Mouse (Mus musculus): Measurements from ENCODE around the gene Atp2b1. TPM values are rescaled to one million over a fixed set of nuclear protein-coding genes. Genes with fewer than 3 reads are reported as not detected.

Gene Atp2b1
- polyA plus RNA-seq, 1 experiment from 2014 or later = 176 TPM

GRCm38 (mm10) chr10:98891361-98891760 is 22.8 kb upstream of the Atp2b1 start:
- Histone ChIP-seq H3K27me3 (no peaks in the 10 kb centered on the region), H3K27ac (replicated peaks) (no peak overlapping the region), H3K4me1 (no peaks in the 10 kb centered on the region), H3K36me3 (no peaks in the 10 kb centered on the region), H3K9me3 (no peaks in the 10 kb centered on the region), H3K9ac (replicated peaks) (no peak overlapping the region), H3K4me2 (replicated peaks) (no peak overlapping the region), H3K4me3 (no peak overlapping the region)
- ATAC-seq (replicated peaks) = no peak
- 91% methylated on average over 4 of the region's 4 CpGs for WGBS

- Histone ChIP-seq H3K4me1 (no peaks in the 10 kb centered on the region), H3K27me3 (no peaks in the 10 kb centered on the region), H3K9me3 (no peaks in the 10 kb centered on the region), H3K36me3 (no peaks in the 10 kb centered on the region), H3K4me2 (replicated peaks) (no peak overlapping the region), H3K9ac (replicated peaks) (no peak overlapping the region), H3K27ac (replicated peaks) (no peak overlapping the region), H3K4me3 (no peak overlapping the region)
- ATAC-seq (replicated peaks) = no peak
- 87% methylated on average over 8 of the region's 8 CpGs for WGBS
Measured at GRCm38 (mm10) chr10:98897507-98897906, 16.7 kb upstream of the Atp2b1 start.

GRCm38 (mm10) chr10:98897913-98898748 is 16.1 kb upstream of the Atp2b1 start:
- Histone ChIP-seq H3K9me3 (no peaks in the 10 kb centered on the region), H3K36me3 (no peaks in the 10 kb centered on the region), H3K4me3 (no peak overlapping the region), H3K4me2 (replicated peaks) (no peak overlapping the region), H3K9ac (replicated peaks) (no peak overlapping the region), H3K27ac (replicated peaks) (no peak overlapping the region), H3K27me3 (no peaks in the 10 kb centered on the region), H3K4me1 (no peaks in the 10 kb centered on the region)
- ATAC-seq (replicated peaks) = no peak
- 79% methylated on average over 4 of the region's 4 CpGs for WGBS

GRCm38 (mm10) chr10:98901533-98901932 is 12.7 kb upstream of the Atp2b1 start:
- WGBS = 84% methylated on average over 5 of the region's 5 CpGs
- no peak overlapping the region for H3K4me3 ChIP-seq
- H3K27ac ChIP-seq (replicated peaks) = no peak overlapping the region
- no peaks in the 10 kb centered on the region for H3K4me1 ChIP-seq
- no peaks in the 10 kb centered on the region for H3K27me3 ChIP-seq
- no peak for ATAC-seq (replicated peaks)
- H3K36me3 ChIP-seq = no peaks in the 10 kb centered on the region
- H3K4me2 ChIP-seq (replicated peaks) = no peak overlapping the region
- H3K9ac ChIP-seq (replicated peaks) = no peak overlapping the region
- H3K9me3 ChIP-seq = no peaks in the 10 kb centered on the region

- WGBS = 91% methylated on average over 4 of the region's 4 CpGs
- H3K9ac ChIP-seq (replicated peaks) = no peak overlapping the region
- H3K27me3 ChIP-seq = no peaks in the 10 kb centered on the region
- no peaks in the 10 kb centered on the region for H3K4me1 ChIP-seq
- no peaks in the 10 kb centered on the region for H3K9me3 ChIP-seq
- no peak overlapping the region for H3K4me2 ChIP-seq (replicated peaks)
- no peaks in the 10 kb centered on the region for H3K36me3 ChIP-seq
- no peak overlapping the region for H3K4me3 ChIP-seq
- no peak for ATAC-seq (replicated peaks)
- H3K27ac ChIP-seq (replicated peaks) = no peak overlapping the region
Measured at GRCm38 (mm10) chr10:98905987-98906386, 8.2 kb upstream of the Atp2b1 start.

- no peaks in the 10 kb centered on the region for H3K9me3 ChIP-seq
- H3K27ac ChIP-seq (replicated peaks) = no peak overlapping the region
- H3K27me3 ChIP-seq = no peaks in the 10 kb centered on the region
- H3K36me3 ChIP-seq = no peaks in the 10 kb centered on the region
- no peak for ATAC-seq (replicated peaks)
- no peak overlapping the region for H3K4me2 ChIP-seq (replicated peaks)
- no peaks in the 10 kb centered on the region for H3K4me1 ChIP-seq
- no peak overlapping the region for H3K9ac ChIP-seq (replicated peaks)
- no peak overlapping the region for H3K4me3 ChIP-seq
- 76% methylated on average over 5 of the region's 5 CpGs for WGBS
Measured at GRCm38 (mm10) chr10:98906941-98907549, 7.2 kb upstream of the Atp2b1 start.

GRCm38 (mm10) chr10:98913610-98913960 is 621 bp upstream of the Atp2b1 start:
- H3K36me3 ChIP-seq = no peaks in the 10 kb centered on the region
- peak overlapping the region; percentile 98 for H3K27ac ChIP-seq (replicated peaks)
- WGBS = under 1% methylated on average over 19 of the region's 19 CpGs
- peak overlapping the region; percentile 80 for H3K9ac ChIP-seq (replicated peaks)
- peak overlapping the region; percentile 78 for H3K4me2 ChIP-seq (replicated peaks)
- no peaks in the 10 kb centered on the region for H3K27me3 ChIP-seq
- no peaks in the 10 kb centered on the region for H3K9me3 ChIP-seq
- H3K4me1 ChIP-seq = peaks cover 9% of the 10 kb centered on the region
- ATAC-seq (replicated peaks) = no peak
- H3K4me3 ChIP-seq = peak overlapping the region; percentile 89

GRCm38 (mm10) chr10:98914810-98915241 is 620 bp downstream of the Atp2b1 start:
- peak; percentile 85 for ATAC-seq (replicated peaks)
- Histone ChIP-seq H3K27ac (replicated peaks) (peak overlapping the region; percentile 98), H3K9me3 (no peaks in the 10 kb centered on the region), H3K4me1 (peaks cover 9% of the 10 kb centered on the region), H3K9ac (replicated peaks) (peak overlapping the region; percentile 83), H3K4me2 (replicated peaks) (peak overlapping the region; percentile 86), H3K27me3 (no peaks in the 10 kb centered on the region), H3K36me3 (no peaks in the 10 kb centered on the region), H3K4me3 (peak overlapping the region; percentile 89)
- 0% methylated on average over 24 of the region's 62 CpGs for WGBS

GRCm38 (mm10) chr10:98915398-98915931 is 1.3 kb downstream of the Atp2b1 start:
- peak overlapping the region; percentile 83 for H3K9ac ChIP-seq (replicated peaks)
- H3K4me2 ChIP-seq (replicated peaks) = peak overlapping the region; percentile 86
- peaks cover 9% of the 10 kb centered on the region for H3K4me1 ChIP-seq
- H3K27ac ChIP-seq (replicated peaks) = peak overlapping the region; percentile 98
- H3K36me3 ChIP-seq = no peaks in the 10 kb centered on the region
- no peaks in the 10 kb centered on the region for H3K9me3 ChIP-seq
- peak; percentile 3; the same call in 1 of the 2 replicates for ATAC-seq (replicated peaks)
- H3K4me3 ChIP-seq = peak overlapping the region; percentile 89
- no peaks in the 10 kb centered on the region for H3K27me3 ChIP-seq
- under 1% methylated on average over 47 of the region's 54 CpGs for WGBS

- H3K27me3 ChIP-seq = no peaks in the 10 kb centered on the region
- no peaks in the 10 kb centered on the region for H3K9me3 ChIP-seq
- WGBS = 6% methylated on average over 22 of the region's 22 CpGs
- peaks cover 9% of the 10 kb centered on the region for H3K4me1 ChIP-seq
- peak overlapping the region; percentile 83 for H3K9ac ChIP-seq (replicated peaks)
- H3K4me3 ChIP-seq = peak overlapping the region; percentile 89
- no peak for ATAC-seq (replicated peaks)
- H3K36me3 ChIP-seq = no peaks in the 10 kb centered on the region
- H3K27ac ChIP-seq (replicated peaks) = no peak overlapping the region
- H3K4me2 ChIP-seq (replicated peaks) = peak overlapping the region; percentile 86
Measured at GRCm38 (mm10) chr10:98916011-98916780, 2.0 kb downstream of the Atp2b1 start.

GRCm38 (mm10) chr10:98916781-98917340 is 2.7 kb downstream of the Atp2b1 start:
- peak overlapping the region; percentile 83; the same call in 1 of the 2 replicates for H3K9ac ChIP-seq (replicated peaks)
- H3K4me3 ChIP-seq = peak overlapping the region; percentile 89
- WGBS = 75% methylated on average over 10 of the region's 10 CpGs
- H3K27me3 ChIP-seq = no peaks in the 10 kb centered on the region
- no peaks in the 10 kb centered on the region for H3K36me3 ChIP-seq
- H3K27ac ChIP-seq (replicated peaks) = no peak overlapping the region
- peak overlapping the region; percentile 86 for H3K4me2 ChIP-seq (replicated peaks)
- H3K4me1 ChIP-seq = peaks cover 9% of the 10 kb centered on the region
- no peaks in the 10 kb centered on the region for H3K9me3 ChIP-seq
- ATAC-seq (replicated peaks) = no peak
